Mouse (Mus musculus) spleen, adult 12 weeks (tissue): ENCODE results near the gene Slc51a.

Source experiments
- DNase-seq: peaks from one replicate; pipeline ENCODE4 v3.0.0; 2022; ENCODE audit warnings: low spot score

Slc51a gene

GRCm38 (mm10) chr16:32487234-32488111 is at the start of gene Slc51a:
Slc51a (minus strand) TSS chr16:32487879.
- no peak for DNase-seq

GRCm38 (mm10) chr16:32535157-32535751 is 47.6 kb upstream of the Slc51a start:
- no peak for DNase-seq

DNA sequence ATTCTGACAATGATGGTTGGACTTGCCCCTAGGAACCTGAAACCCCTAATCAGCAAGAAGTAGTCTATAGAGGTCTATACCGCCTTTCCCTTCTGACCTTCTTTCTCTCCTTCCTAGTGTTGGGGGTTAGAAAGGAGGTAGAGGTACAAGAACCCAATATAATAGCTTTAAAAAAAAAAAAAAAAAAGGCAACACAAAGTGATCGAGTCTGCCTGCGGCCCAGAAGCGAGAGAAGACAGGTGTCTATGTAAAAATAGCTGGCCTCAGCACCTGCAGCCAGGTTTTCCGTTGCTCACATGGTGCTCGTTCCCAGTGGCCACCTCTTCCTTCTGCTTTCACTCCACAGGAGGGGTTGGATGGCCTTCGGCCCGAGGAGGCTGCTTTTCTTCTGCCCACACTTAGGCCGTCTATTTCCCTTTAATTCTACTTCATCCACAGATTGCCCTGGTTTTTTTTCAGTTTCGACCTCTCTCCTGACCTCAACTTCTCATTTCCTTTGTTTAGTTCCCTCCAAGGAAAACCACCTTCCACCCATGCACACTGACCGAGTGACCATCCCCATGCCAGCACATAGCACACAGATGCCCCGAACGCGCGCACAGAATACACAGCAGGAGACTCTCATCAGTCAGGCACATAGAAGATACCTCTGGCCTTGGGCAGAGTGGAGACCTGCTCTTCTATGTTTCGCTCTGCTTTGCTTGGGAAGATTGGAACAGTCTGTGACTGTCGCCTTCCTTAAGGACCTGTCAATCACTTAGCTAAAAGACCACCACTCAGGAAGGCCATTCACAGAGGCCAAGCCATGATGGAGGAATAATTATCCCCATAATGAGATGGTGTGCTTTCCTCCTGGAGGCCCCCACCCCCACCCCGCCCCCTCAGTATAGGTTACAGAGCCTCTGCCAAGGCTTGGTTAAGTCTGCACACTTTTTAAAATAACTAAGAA is 45.5 kb upstream of the Slc51a start:
- DNase-seq: no peak

DNA sequence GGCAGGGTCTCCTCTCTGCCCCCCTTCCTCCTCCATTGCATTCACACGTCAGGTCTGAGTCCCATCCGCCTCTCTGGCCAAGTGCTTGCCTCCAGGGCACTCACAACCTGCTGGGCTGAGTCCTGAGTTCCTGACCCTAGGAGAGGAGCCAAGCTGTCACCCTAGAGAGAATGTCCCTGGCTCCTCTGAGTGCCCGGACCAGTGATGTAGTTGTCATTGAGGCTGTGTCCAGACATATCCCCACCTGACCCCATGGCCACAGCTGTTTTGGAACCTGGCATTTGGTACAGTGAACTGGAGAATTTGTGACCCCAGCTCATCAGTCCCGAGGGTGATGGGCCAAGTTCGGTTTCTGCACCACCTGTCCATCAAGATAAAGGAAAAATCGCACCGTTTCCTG is 39.2 kb upstream of the Slc51a start:
- no peak for DNase-seq

GRCm38 (mm10) chr16:32524244-32524615 is 36.6 kb upstream of the Slc51a start:
- DNase-seq: no peak

DNA sequence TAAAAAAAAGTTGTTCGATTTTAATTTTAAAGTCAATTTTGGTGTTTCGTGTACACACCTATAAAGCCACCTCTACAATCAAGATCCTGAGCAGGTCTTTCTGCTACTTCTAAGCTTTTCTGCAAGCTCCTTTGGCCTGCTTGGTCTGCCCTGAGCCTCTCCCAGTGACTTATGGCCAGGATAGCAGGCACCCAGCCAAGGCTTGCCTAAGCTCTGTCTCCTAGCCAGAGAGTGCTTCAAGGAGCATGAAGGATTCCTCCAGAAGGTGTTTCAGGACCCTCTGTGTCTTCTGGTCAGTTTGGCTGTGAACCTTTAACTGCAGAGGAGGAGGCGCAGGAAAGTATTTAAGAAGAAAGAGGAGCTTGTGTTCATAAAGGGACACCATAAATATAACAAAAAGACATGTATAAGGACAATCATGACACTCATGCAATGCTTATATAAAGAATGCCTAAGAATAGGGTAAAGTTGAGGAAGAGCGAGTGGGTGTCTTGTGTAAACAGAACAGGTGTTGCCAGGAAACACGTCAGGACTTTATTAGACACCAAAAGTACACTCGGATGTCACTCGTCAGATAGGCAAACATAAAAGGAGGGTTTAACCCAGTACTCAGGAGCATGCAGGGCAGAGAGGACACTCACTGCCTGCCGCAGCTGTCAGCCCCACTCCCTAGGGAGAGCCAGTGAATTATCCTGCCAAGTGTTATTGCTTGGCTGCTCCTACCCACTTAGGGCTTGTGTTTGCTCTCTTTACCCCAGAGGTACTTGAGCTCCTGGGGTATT is 36.0 kb upstream of the Slc51a start:
- no peak for DNase-seq

GRCm38 (mm10) chr16:32522578-32523194 is 35.0 kb upstream of the Slc51a start:
- DNase-seq: no peak

DNA sequence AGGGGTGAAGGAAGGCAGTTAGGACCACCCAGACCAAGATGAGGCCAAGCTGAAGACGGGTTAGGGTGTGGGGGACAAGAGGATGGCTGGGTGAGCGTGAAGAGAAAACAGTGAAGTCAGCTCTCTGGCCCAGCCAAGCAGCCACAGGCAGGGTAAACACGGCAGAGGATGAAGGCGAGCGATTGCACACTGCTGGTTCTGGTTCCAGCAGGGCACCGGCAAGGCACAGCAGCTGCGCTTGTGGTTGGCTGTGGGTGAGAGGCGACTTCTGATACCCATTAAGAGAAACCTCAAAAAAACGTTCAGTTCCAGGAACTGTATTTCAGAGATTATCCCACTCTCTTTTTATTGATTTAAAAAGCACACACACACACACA is 32.7 kb upstream of the Slc51a start:
- no peak for DNase-seq

GRCm38 (mm10) chr16:32519656-32520371 is 32.1 kb upstream of the Slc51a start:
- no peak for DNase-seq

- no peak for DNase-seq
These were observed 30.3 kb upstream of the Slc51a start for GRCm38 (mm10) chr16:32517785-32518481.

DNA sequence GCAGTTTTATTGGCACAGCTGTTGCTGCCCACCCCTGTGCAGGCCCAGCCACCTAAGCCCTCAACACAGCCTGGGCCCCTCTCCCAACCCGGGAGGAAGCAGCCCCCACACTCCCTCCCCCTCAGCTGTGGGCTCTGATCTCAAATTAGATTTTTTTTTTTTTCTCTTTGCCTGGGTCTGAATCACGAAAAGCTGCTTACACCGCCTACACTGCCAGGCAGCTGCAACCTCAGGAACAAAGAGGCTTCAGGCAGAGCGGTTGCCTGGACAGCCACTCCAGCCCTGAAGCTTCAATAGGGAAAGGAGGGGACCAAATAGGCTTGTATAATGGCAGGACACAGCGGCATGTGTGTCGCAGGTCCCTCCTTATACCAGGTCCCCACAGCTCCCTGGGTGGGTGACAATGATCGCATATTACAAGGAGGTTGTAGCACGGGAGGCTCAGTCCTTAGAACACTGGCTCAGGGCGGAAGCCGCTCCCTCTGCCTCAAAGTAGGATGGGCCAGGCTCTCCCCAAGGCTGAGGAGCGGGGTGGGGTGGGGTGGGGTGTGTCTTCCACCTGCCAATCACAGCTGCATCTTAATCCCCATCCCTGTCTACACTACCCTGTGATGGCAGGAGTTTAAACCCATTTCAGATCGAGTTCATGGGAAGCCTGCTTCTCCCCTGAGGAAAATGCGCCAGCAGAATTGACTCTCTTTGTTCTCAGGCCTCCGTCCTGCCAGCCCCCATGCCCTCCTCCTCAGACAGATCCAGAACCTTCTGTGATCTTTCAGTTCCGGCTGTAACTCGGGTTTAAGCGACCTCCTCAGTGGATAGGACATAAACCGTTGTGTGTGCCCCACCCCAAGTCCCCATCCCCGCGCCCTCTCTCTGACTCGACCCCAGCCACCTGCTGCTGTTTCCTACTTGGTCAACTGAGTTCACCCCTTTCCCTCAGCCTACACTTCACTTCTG is 28.6 kb upstream of the Slc51a start:
- peak; percentile 37 for DNase-seq

GRCm38 (mm10) chr16:32513948-32514347 is 26.3 kb upstream of the Slc51a start:
- DNase-seq: no peak

- no peak for DNase-seq
These were observed 25.7 kb upstream of the Slc51a start for GRCm38 (mm10) chr16:32513401-32513800.

DNA sequence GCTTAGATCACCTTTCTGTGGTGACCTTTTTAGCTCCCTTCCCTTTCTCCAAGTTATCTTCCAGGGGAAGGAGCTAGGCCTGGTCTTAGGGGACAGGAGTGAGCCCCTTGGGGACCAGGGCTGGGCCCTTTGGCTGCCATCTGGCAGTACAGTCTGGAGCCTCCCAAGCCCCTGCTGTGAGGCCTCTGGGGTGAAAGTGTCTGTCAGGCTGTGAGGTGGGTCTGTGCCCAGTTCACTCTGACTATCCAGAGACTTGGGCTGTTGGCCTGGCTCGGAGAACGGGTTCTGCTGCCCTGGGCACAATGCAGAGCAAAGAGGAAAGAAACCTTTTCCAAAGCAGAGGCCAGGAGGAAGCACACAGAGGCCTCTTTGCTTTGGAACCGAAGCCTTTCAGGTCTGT is 25.2 kb upstream of the Slc51a start:
- no peak for DNase-seq

DNA sequence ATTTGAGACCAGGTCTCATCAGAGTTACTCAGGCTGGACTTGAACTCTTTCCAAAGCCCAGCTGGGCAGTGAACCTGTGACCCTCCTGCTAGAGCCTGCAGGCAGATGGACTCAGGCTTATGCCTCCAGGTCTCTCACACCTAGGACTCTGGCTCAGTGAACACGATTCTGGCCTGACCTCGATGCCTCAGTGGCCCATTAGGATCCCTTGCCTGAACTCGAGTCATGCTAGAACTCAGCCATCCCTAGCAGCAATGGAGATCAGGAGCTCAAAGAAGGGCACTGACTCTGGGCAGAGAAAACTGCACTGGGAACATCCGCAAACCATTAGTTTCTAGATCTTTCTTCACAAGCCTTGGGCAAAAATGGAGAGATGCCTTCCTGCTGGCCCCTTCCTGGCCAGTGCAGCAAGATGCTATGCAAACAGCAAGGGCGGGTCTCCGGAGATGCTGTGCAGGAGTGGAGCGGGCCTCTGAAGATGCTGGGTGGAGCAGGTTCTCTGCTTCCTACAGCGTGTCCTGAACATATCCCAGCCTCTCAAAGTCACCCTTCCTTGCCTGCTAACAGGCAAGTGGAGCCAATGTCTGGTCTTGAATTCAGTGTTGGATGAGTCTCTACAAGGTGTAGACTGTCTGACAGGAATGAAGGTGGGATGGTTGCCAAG is 24.3 kb upstream of the Slc51a start:
- DNase-seq: no peak

DNA sequence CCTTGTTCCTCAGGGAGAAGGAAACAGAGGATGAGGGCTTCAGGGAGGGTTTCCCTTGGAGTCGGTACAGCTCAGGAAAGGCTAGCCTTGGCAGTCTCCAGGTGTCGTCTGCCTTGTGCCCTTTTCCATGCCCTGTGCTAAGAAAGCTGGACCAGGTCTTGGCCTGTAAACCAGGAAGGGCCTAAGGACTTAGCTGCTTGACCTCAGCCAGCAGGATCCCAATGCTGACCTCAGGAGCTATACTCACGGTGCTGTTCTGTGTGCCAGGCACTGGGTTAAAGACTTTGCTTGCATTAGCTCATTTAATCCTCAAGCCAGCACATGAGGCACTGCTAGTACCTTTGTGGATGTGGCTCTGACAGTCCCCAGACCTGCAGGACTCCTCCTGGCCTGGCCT is 23.7 kb upstream of the Slc51a start:
- DNase-seq: no peak

DNA sequence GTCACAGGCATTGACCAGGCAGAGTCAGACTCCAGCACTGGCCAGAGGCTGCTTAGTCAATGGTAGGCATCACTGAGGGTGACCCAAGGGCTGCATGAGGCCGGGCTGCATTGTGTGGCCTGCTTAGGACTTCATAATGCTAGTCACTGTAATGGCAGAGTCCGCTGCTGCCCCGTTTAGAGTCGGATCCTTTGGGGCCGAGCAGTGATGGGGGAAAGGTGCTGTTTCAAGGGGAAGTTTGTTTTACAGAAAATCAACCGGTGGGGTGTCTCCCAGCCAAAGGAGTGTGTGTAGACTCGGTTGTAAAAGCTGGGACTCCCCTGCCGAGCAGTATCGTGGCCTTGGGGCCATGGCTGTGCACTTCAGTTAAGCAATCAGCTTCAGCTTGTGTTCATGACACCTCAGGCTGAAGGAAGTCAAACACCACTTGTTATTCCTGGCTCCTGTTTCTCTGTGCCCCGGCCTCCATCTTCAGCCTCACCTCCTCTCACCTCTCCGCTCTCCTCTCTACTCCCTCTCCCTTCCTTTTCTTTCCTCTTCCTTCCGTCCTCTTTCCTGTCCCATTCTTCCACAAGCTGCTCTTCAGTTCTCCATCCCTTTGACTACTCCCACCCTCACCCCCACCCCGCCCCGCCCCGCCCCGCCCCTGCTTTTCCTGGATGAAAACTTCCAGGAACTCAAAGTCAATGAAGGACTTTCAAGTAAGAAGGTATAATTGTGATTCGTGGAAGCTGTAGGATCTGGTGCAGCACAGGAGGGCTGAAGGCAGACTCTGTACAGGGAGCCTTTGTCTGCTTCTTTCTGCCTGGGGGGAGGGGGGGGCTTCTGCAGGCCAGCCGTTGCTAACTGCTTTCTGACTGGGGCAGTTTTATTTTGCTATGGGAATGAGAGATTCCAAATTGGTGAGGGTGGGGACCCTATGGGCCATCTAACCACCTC is 23.0 kb upstream of the Slc51a start:
- DNase-seq: no peak
